Mouse (Mus musculus) hindbrain, embryonic 11.5 days (tissue): ENCODE data around the gene Zfhx3. TPM values are rescaled to one million over a fixed set of nuclear protein-coding genes. Genes with fewer than 3 reads are reported as not detected.

ENCODE experiments used
- ATAC-seq: fragments of 200-750 bp; cut with Nextera tagmentation; 2 replicates; pipeline ENCODE4 v1.8.0; 2017; ENCODE audit warnings: mild to moderate bottlenecking, moderate TSS enrichment, moderate library complexity; ENCODE audit not compliant: low FRiP score
- DNase-seq: peaks from one replicate; pipeline ENCODE4 v3.0.0-alpha.2; 2015; ENCODE audit warnings: low spot score
- H3K27ac ChIP-seq: fragments of 300-500 bp; sonication (generic); 2 replicates; pipeline ENCODE4 v1.5.1; 2014; ENCODE audit warnings: mild to moderate bottlenecking, low read depth, low read length
- H3K27me3 ChIP-seq: fragments of 300-500 bp; sonication (generic); 2 replicates; pipeline ENCODE4 v1.6.1; 2014; ENCODE audit warnings: mild to moderate bottlenecking, low read length, moderate library complexity, mixed read lengths; ENCODE audit not compliant: control insufficient read depth, insufficient read depth
- H3K36me3 ChIP-seq: fragments of 300-500 bp; sonication (generic); 2 replicates; pipeline ENCODE4 v1.6.1; 2014; ENCODE audit warnings: mild to moderate bottlenecking, low read length, moderate library complexity, mixed read lengths; ENCODE audit not compliant: control insufficient read depth, insufficient read depth
- H3K4me1 ChIP-seq: fragments of 300-500 bp; sonication (generic); replicated peaks from 2 replicates; pipeline ENCODE4 v1.6.1; 2014; ENCODE audit warnings: low read length, mixed read lengths; ENCODE audit not compliant: control insufficient read depth, insufficient read depth
- H3K4me2 ChIP-seq: fragments of 300-500 bp; sonication (generic); replicated peaks from 2 replicates; pipeline ENCODE4 v1.6.1; 2014; ENCODE audit warnings: mild to moderate bottlenecking, low read depth, low read length
- H3K4me3 ChIP-seq: fragments of 300-500 bp; sonication (generic); 2 replicates; pipeline ENCODE4 v1.5.1; 2014; ENCODE audit warnings: low read depth, low read length
- H3K9ac ChIP-seq: fragments of 300-500 bp; sonication (generic); 2 replicates; pipeline ENCODE4 v1.6.1; 2014; ENCODE audit warnings: low read depth, low read length
- H3K9me3 ChIP-seq: fragments of 300-500 bp; sonication (generic); 2 replicates; pipeline ENCODE4 v1.6.1; 2016; ENCODE audit warnings: low read length; ENCODE audit not compliant: control insufficient read depth
- WGBS: fragments of 180-500 bp; shearing (Covaris S2); extraction: QIAGEN DNeasy Blood & Tissue Kit; methylation state at CpG from one replicate; pipeline ENCODE4 v1.1.7; 2014; 5-methylcytosine and 5-hydroxymethylcytosine counted together
- polyA plus RNA-seq: library from polyadenylated mRNA; unstranded; fragments of >200 nt; fragmentation: Nextera tagmentation; extraction: Ambion mirVana; gene quantifications from 2 replicates; pipeline ENCODE4 v1.2.1, GENCODE M21; 2014

Gene Zfhx3
- polyA plus RNA-seq, 1 experiment from 2014 or later, result 47.1 TPM

DNA sequence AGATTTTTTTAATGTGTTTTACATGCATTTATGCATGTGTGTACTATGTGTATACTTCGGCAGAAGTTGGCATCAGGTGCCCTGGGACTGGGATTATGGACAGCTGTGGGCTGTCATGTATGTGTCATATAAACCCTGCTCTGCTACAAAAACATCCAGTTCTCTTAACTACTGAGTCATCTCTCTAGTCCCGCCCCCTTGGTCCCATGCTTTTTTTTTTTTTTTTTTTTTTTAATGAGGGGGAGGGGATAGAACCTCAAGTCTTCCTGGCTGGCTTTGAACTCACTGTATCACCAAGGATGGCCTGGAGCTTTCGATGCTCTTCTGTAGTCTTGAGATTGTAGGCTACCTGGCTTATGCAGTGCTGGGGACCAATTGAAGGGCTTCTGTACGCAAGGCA lies 827.9 kb downstream of the Zfhx3 start:
- Histone ChIP-seq H3K9ac (no peak overlapping the region), H3K27me3 (no peaks in the 10 kb centered on the region), H3K9me3 (no peaks in the 10 kb centered on the region), H3K36me3 (no peaks in the 10 kb centered on the region), H3K4me1 (no peaks in the 10 kb centered on the region; the same call in 1 of the 2 replicates), H3K4me2 (no peak overlapping the region), H3K4me3 (no peak overlapping the region), H3K27ac (no peak overlapping the region)
- ATAC-seq (no peak), DNase-seq (no peak)
- WGBS, result 92% methylated on average over 4 of the region's 4 CpGs

DNA sequence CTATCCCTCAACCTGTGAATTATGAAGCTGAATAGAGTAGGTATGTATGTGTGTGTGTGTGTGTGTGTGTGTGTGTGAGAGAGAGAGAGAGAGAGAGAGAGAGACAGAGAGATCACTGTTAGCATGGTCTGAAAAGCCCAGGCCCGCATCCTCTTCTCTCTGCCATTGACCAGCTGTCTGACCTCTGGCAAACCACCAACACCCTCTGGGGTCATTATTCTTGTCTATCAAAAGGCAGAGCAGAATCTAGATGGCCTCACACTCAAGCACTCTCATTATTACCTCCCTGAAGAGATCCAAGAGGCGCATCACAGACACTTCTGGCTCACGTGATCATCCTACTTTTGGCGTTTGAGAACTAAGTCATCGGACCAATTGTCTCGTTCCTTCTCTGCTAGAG lies 831.0 kb downstream of the Zfhx3 start:
- Histone ChIP-seq H3K4me3 (no peak overlapping the region), H3K4me2 (no peak overlapping the region), H3K27me3 (no peaks in the 10 kb centered on the region), H3K36me3 (no peaks in the 10 kb centered on the region), H3K9me3 (no peaks in the 10 kb centered on the region), H3K9ac (no peak overlapping the region), H3K27ac (no peak overlapping the region), H3K4me1 (peaks cover 5% of the 10 kb centered on the region)
- no peak for ATAC-seq
- WGBS, result 71% methylated on average over 6 of the region's 6 CpGs
- DNase-seq, result no peak

DNA sequence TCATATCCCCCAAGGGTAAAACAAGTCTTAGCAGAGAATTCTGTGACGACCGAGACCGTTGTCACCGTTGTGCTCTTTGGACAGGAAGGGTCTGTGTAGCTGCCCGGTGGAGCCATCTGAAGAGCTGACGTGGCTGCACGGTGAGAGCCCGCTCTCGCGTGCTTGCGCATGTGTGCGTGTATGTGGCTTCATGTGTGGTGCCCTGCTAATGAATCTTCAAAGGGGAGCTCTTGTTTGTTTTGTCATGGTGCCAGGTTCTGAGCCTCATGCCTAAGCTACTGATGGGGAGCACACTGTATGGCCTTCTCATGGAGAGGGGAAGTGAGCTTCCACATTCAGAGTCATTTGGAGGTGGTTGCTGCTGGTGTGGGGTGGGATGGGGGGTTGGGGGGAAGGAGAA lies 835.6 kb downstream of the Zfhx3 start:
- Histone ChIP-seq H3K4me3 (no peak overlapping the region), H3K27ac (no peak overlapping the region), H3K4me1 (peaks cover 5% of the 10 kb centered on the region), H3K4me2 (no peak overlapping the region), H3K9ac (no peak overlapping the region), H3K9me3 (no peaks in the 10 kb centered on the region), H3K36me3 (no peaks in the 10 kb centered on the region), H3K27me3 (no peaks in the 10 kb centered on the region)
- ATAC-seq (no peak), DNase-seq (no peak)
- WGBS, result 87% methylated on average over 12 of the region's 12 CpGs

DNA sequence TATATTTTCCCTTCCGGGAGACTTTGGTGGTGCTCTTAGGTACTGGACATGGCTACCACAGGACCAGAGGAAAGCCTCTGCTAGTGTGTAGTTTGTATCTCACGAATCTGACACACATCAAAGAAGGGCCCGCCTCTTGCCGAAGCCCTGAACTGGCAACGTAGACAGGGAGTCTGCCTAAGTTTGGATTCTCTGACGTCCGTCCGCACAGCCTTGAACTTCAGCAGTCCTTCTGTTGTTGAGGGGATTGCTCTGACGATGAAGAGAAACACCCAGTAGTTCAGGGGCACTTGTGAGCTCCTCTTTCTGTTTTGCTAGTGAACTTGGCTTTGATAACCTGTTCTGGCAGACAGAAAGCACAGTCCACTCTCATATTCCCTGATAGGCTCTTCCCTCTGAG lies 836.1 kb downstream of the Zfhx3 start:
- ATAC-seq, result no peak
- DNase-seq, result no peak
- Histone ChIP-seq H3K4me2 (no peak overlapping the region), H3K4me3 (no peak overlapping the region), H3K27me3 (no peaks in the 10 kb centered on the region), H3K9ac (no peak overlapping the region), H3K9me3 (no peaks in the 10 kb centered on the region), H3K4me1 (peaks cover 5% of the 10 kb centered on the region; the same call in 1 of the 2 replicates), H3K27ac (no peak overlapping the region), H3K36me3 (no peaks in the 10 kb centered on the region)
- WGBS, result 85% methylated on average over 9 of the region's 9 CpGs

DNA sequence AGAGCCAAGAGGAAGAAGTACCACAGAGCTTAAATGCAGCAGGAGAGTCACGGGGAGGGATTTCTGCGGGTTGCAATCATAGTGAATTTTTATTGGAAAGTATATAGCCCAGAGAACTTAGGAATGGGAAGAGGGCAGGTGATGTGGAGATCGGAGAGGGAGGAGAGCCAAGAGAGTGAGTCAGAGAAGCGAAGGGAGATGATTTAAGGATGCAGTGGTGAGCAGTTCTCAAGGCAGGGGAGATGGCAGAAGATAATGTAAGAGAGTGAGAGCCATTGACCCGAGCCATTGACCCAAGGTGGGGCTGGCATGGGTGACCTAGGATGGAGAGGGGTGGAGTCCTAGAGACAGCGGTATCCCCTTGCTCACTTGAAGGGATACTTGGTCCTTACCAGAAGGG lies 838.3 kb downstream of the Zfhx3 start:
- Histone ChIP-seq H3K9me3 (no peaks in the 10 kb centered on the region), H3K27me3 (no peaks in the 10 kb centered on the region), H3K4me2 (no peak overlapping the region), H3K9ac (no peak overlapping the region), H3K36me3 (no peaks in the 10 kb centered on the region), H3K4me1 (peaks cover 5% of the 10 kb centered on the region; the same call in 1 of the 2 replicates), H3K27ac (no peak overlapping the region), H3K4me3 (no peak overlapping the region)
- whole genome bisulfite sequencing, result 86% methylated on average over 6 of the region's 6 CpGs
- DNase-seq (no peak), ATAC-seq (no peak)

DNA sequence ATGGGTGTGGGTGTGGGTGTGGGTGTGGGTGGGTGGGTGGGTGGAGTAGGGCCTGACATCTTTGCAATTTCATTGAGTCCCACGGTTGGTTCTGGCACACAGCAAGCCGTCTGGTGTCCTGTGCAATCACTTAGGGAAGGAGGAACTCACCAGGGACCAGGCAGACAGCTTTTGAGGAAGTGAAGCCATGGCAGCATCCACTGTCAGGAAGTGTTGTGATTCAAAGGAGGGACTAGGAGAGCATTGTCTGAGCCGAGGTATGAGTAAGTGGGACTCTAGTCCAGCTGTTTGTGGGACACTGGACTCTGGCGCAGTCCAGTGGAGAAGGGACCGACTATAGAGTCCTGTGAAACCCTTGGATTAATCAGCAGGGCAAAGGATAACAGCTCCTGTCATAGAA lies 838.7 kb downstream of the Zfhx3 start:
- Histone ChIP-seq H3K4me2 (no peak overlapping the region), H3K4me3 (no peak overlapping the region), H3K27ac (no peak overlapping the region), H3K27me3 (no peaks in the 10 kb centered on the region), H3K36me3 (no peaks in the 10 kb centered on the region), H3K4me1 (0 out of 2 replicates have a peak, but pooled peaks cover 5% of the 10 kb centered on the region), H3K9me3 (no peaks in the 10 kb centered on the region), H3K9ac (no peak overlapping the region)
- ATAC-seq (no peak), DNase-seq (no peak)
- WGBS, result 78% methylated on average over 5 of the region's 5 CpGs

DNA sequence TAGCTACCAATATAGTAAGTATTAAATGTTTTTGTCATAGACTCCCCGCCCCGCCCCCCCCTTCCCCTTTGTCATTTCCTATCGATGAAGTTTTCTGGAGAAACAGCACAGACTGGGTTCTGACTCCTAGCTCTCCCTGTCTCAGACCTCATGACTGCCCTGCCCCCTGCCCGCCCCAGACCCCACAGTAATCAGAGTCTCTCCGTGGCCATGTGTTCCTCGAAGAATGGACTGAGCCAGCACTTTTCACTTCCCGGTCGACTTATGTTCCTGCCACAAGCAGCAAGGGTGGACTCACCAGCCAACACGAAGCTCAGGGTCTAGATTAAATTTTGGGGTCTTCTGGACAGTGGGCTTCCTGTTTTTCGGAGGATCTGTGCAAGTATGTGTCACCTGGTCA lies 840.7 kb downstream of the Zfhx3 start:
- Histone ChIP-seq H3K27me3 (no peaks in the 10 kb centered on the region), H3K4me3 (no peak overlapping the region), H3K4me1 (peaks cover under 1% of the 10 kb centered on the region; the same call in 1 of the 2 replicates), H3K36me3 (no peaks in the 10 kb centered on the region), H3K9me3 (no peaks in the 10 kb centered on the region), H3K4me2 (no peak overlapping the region), H3K27ac (no peak overlapping the region), H3K9ac (no peak overlapping the region)
- DNase-seq (no peak), ATAC-seq (no peak)
- 62% methylated on average over 10 of the region's 10 CpGs for WGBS

DNA sequence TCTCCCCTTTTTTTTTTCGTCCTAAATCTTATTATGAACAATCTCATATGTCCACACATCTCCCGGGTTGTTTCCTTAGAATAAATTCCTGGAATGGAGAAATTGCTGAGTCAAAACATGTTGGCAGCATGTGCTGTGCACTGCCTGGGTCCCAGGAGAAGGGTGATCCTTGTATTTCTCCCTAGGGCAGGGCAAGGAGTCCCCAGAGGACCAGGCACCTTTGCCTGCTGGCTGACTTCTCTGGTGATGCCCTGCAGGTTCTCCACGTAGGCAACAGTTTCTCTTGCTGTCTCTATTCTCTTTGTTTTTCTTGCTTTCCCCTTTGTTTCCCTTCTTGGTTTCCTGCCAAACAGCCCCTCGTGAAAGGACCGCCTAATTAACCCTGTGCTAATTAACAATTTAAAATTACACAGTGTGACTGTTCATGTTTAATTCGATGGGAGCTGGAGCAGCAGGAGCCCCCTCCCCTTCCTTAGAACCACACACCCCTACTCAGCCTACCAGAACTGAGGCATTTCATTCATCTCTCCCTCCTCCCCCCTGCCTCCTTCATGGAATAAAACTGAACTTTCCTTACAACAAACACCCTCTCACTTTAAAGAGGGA lies 845.8 kb downstream of the Zfhx3 start:
- no peak overlapping the region for H3K27ac ChIP-seq
- 0 out of 2 replicates have a peak, but pooled peaks have one; percentile 31 for ATAC-seq
- H3K27me3 ChIP-seq, result no peaks in the 10 kb centered on the region
- H3K36me3 ChIP-seq, result peaks cover 13% of the 10 kb centered on the region
- WGBS, result 30% methylated on average over 6 of the region's 6 CpGs
- DNase-seq, result no peak
- H3K4me1 ChIP-seq, result peaks cover 11% of the 10 kb centered on the region; the same call in 1 of the 2 replicates
- no peak overlapping the region for H3K9ac ChIP-seq
- no peak overlapping the region for H3K4me2 ChIP-seq
- no peak overlapping the region for H3K4me3 ChIP-seq
- H3K9me3 ChIP-seq, result peaks cover 6% of the 10 kb centered on the region

DNA sequence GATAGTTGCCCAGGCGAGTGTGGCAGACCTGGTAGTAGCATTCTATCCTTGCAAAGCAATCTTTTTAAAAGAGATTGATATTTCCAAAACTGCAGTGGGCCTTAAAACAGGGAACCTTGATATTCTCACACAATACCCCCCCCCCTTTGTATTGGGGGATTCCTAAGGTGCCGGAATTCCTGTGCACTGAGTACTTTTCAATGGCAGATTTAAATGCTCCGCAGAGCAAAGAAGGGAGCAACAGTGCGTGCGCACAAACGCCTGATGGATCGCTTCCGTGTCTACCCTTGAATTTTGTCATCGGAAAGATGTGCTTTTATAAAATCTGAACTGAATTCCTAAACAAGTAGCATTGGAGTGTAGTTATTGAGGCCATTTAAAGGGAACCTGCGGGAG lies 846.3 kb downstream of the Zfhx3 start:
- no peak for DNase-seq
- Histone ChIP-seq H3K27me3 (no peaks in the 10 kb centered on the region), H3K4me1 (peaks cover 11% of the 10 kb centered on the region; the same call in 1 of the 2 replicates), H3K9me3 (peaks cover 6% of the 10 kb centered on the region), H3K4me3 (no peak overlapping the region), H3K4me2 (no peak overlapping the region), H3K27ac (no peak overlapping the region), H3K36me3 (peaks cover 16% of the 10 kb centered on the region), H3K9ac (no peak overlapping the region)
- no peak for ATAC-seq
- WGBS, result 31% methylated on average over 10 of the region's 10 CpGs
